Mouse (Mus musculus): ENCODE data around the gene Slc35a3. TPM values are rescaled to one million over a fixed set of nuclear protein-coding genes. Genes with fewer than 3 reads are reported as not detected.
A peak's percentile ranks its signal among the peaks of the same experiment; 100 is the strongest.
"Not testable (repeated sequence)": the region's sequence is repeated elsewhere in the genome, so short reads cannot be mapped to it uniquely, and the experiment has no call there.

Slc35a3 gene
- polyA plus RNA-seq, 1 experiment = 17.1 TPM

DNA sequence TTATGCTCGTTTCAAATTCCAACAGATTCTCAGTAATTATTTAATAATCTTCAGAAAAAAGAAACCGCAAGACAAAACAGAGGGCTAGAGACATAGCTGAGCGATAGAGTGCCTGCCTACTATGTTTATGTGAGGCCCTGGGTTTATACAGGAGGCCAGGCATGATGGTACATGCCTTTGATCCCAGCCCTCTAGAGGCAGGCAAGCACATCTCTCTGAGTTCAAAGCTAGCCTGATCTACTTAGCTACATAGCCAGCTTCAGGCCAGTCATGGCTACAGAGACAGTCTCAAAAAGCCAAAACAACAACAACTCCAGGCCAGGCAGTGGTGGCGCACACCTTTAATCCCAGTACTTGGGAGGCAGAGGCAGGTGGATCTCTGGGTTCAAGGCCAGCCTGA lies 11.0 kb downstream of the Slc35a3 start:
- no peak for DNase-seq (ENCODE audit: low spot score)

DNA sequence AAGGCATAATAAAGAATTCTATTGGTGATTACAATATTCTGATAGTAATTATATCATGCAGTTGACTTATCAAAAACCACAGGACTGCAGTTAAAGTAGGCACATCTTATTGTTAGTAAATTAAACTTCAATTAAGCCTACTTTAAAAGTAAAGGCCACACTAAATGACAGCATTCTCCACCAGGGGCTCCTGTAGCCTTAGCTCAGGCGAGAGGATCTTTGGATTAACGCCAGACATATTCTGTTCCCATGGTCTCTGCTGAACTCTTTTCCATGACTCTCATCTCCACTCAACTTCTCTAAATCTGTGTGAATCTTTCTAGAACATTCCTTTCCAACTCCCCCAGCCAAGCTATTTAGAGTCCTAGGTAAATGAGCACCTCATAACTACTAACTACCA lies 13.8 kb downstream of the Slc35a3 start:
- no peak for DNase-seq (ENCODE audit: low spot score)

DNA sequence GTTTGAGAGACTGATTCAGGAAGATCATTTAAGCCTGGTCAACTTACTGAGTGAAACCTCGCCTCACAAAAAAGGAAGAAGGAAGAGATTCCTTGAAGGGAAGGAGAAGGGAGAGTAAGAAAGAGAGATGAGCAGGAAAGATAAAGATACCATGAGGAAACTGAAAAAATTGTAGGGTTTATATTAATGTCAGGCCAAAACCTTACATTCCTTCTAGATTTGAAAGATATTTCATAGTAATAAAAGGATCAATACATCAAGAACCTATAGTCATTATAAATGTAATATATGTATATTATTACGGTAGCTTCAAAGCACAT lies 17.0 kb downstream of the Slc35a3 start:
- DNase-seq (ENCODE audit: low spot score) = no peak

DNA sequence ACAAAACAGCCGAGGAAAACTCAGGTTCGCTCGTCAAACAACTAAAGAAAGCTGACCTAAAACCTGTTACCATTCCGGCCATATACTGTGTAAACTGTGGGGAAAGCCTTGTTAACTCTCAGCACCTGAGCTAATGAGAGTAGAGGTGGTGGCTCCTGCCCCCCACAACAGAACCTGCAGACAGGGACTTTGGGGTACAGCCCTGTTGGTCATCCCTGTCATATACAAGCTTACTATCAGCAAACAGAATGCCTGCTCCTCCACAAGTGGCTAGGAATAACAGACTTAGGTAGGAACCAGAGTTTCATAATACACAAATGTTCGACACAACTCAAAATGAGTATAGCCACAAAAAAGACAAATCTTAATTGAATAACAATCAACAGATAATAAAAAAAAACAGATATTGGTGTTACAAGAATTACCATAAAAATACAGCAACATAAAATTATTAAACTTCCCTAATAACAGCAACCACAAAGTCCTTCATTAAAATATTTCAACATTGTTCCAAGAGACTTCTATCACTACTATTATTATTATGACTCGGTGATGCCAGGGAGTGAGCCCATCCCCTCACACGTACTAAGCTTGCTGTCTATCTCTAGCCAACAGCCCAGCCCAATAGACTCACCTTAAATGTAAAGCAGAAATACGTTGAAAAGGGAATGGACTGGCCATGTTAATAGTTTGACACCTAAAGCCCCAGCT lies 17.5 kb downstream of the Slc35a3 start:
- DNase-seq (ENCODE audit: low spot score) = no peak

DNA sequence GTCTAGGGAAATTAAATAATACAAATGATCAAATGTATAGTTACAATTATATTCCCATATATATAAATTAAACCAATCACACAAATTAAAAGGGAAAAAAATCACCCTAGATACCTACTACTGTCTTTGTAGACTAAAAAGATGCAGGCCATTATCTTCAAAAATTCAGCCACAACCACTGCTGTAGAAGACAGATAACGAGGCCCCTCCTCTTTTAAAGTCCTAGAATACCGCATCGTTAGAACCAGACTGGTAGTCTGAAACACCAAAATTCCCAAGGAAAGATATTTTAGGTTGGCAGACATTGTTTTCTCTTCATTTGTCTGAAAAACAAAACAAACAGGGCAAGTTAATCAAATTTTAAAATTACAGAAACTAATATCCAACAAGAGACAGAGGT lies 18.3 kb downstream of the Slc35a3 start:
- no peak for DNase-seq (ENCODE audit: low spot score)

DNA sequence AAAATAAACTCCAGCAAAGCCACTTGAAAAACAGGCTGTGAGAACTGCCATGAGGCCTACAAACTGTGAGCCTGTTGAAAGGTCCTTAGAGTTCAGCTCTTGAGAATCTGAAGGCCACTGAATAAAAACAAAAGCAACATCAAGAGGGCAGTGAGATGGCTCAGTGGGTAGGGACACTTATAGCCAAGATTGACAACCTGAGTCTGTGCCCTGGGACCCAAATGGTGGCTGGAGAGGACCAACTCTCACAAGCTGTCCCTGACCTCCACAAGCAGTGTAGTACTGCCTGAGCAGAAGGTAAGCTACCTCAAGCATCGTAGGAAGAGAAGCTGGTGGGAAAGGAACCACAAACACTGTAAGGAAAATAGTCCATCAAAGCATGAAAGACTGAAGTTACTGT lies 31.5 kb downstream of the Slc35a3 start, which contains the start of gene Gm43191:
TSS of gene Gm43191 (minus strand) at position 101 of the 400 bp plus-strand sequence.
- no peak for DNase-seq (ENCODE audit: low spot score)

DNA sequence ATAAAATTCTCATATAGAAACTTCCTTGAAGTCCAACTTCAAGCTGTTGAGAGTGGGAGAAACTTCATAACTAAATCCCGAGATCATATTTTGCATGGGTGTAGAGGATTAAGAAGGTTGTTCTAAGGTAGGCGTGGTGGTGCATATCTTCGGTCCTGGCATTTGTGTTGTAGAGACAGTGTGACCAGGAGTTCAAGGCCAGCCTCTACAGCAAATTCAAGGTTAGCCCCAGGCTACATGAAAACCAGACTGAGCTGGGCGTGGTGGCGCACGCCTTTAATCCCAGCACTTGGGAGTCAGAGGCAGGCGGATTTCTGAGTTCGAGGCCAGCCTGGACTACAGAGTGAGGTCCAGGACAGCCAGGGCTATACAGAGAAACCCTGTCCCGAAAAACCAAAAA lies 48.4 kb downstream of the Slc35a3 start:
- DNase-seq (ENCODE audit: low spot score) = not testable (repeated sequence)

DNA sequence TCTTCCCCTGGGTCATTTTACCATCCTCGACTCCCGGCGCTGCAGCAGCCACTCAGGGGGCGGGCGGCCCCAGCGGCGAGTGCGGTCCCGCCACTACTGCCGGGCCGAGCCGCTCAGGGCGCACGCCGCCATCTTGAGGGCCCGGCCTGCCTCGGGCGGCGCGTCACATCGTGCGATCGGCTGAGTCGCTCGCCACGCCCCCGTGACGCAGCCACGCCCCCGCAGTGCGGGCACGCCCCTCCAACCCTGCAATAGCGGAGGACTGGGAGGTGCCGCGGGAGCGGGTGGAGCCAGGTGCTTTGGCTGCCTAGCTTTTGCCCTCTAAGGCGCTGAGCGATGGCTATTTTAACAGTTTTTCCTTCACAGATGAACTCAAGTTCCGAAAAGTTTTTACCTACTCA lies 50.2 kb downstream of the Slc35a3 start, which contains the start of gene Mfsd14a:
TSS of gene Mfsd14a (minus strand) at position 215 of the 401 bp plus-strand sequence.
- peak; percentile 96 for DNase-seq (ENCODE audit: low spot score)

DNA sequence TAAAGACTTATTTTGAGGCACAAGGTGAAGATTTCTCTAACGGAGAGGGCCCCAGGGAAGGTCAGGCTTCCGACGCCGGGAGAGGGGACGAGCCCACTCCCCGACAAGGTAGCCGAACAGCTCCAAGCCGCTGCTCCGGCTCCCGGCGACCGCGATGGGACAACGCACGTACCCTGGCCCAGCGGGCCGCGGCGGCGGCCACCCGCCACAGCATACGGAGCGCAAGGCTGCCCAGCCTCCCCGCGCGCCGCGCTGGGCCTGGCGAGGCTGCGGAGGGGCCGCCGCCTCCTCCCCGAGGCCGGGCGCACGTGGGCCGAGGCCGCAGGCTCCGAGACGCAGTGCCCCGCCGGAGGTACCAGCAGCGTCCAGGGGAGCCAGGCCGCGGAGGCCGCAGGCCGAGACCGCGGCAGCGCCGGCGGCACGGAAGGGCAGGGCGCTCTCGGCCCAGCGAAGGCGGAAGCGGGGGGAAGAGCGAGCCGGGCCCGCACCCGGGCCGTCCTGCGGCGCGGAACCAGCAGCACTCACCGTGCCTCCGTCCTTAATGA lies 50.7 kb downstream of the Slc35a3 start:
- no peak for DNase-seq (ENCODE audit: low spot score)

DNA sequence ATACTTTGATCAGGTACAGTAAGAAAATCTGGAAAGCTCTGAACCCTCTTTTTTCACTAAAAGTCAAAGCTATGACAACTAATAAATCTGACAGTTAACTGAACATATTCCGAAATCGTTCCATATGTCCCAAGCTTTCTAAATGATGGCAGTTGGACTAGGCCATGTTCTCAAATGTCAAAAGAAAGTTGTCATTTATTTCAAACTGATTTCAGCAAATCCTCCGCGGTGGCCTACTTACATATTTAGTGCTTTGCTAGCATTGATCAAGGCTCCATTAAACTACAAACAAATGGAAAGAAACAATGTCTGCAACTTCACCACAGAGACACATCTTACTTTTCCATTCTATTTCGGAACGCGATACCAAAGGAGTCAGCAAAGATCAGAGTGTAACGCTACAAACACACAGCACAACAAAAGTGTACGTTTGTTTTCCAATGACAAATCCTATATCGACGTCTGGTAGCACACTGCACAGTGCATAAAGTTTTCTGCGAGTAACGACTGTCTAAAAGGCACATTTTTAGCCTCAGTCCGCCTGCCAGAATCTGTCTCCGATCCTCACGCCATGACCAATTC lies 51.3 kb downstream of the Slc35a3 start:
- no peak for DNase-seq (ENCODE audit: low spot score)

DNA sequence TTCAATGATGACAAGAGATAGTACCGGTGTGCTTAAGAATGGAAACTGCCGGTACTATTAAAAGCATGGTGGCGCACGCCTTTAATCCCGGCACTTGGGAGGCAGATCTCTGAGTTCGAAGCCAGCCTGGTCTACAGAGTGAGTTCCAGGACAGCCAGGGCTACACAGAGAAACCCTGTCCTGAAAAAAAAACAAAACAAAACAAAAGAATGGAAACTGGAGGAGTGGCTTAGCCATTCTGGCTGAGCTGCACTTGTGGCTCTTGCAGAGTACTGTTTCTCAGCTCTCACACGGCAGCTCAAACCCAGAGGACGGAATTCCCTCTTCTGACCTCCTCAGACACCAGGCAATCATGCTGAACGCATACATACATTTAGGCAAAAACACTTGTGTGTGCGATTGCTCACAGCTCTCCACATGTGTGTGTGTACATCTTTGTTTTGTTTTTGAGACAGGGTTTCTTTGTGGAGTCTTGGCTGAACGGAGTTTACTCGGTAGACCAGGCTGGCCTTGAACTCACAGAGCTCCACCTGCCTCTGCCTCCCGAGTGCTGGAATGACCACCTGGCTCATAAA lies 52.7 kb downstream of the Slc35a3 start:
- DNase-seq (ENCODE audit: low spot score) = no peak

DNA sequence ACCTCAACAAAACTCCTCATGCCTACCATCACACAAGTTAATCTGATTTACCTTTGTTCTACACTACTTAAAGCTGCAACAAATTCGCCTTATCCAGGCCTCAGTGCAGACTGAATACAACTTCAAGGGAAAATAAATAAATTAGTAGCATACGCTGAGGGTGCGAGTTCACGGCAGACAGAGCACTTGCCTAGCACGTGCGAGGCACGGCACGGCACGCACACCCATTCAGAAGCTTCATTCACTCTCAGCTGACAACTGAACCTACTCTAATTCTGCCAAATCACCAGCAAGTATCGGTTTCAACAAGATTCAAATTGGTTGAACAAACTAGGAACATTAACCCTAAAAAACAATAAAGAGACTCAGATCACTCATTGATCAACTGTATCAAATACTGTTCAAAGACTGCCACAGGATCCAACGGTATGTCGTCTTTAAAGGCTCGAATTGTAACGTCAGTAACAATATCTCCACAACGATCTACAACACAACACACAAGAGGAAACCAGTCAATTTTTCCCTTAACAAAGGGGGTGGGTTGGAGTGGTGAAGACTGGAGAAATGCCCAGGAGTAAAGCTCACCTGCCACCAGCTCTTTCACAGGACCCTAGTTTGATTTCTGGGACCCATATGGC lies 53.6 kb downstream of the Slc35a3 start:
- DNase-seq (ENCODE audit: low spot score) = no peak

DNA sequence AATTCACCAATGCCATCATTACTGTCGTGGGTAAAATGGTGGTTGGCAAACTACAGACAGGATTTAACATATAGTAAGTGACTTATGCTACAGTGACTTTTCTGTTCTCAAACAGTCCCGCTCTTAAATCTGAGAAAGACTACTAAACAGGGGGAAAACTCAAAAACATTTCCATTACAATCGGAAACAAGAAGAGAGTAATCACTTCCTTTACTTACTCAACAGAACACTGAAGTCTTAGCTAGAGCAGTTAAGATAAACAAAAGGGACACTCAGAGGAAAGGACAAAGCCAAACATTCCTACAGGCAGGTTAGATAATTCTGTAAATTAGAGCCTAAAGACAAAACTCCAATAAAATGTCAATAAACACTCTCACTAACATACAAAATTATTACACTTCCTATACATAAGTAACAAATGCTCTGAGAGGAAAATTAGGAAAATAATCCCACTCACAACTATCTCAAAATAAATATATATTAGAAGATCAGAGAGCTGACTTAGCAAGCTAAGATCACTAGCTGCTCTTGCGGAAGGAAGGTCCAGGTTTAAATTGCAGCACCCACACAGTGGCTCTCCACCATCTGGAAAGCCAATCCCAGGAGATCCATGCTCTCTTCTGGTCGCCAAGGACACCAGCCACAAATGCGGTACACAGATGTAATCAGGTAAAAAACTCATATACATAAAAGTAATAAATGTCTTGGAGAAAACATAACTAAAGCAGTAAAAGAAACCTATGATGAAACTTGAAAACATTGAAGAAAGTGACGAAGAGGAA lies 56.3 kb downstream of the Slc35a3 start:
- no peak for DNase-seq (ENCODE audit: low spot score)

DNA sequence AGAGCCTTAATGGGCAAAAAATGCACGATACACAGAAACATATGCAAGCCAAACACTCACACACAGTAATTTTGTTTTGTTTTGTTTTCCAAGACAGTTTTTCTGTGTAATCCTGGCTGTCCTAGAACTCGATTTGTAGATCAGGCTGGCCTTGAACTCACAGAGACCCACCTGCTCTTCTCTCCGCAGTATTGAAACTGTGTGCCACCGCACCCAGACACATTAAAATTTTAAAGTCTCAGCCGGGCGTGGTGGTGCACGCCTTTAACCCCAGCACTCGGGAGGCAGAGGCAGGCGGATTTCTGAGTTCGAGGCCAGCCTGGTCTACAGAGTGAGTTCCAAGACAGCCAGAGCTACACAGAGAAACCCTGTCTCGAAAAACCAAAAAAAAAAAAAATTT lies 58.6 kb downstream of the Slc35a3 start:
- not testable (repeated sequence) for DNase-seq (ENCODE audit: low spot score)

DNA sequence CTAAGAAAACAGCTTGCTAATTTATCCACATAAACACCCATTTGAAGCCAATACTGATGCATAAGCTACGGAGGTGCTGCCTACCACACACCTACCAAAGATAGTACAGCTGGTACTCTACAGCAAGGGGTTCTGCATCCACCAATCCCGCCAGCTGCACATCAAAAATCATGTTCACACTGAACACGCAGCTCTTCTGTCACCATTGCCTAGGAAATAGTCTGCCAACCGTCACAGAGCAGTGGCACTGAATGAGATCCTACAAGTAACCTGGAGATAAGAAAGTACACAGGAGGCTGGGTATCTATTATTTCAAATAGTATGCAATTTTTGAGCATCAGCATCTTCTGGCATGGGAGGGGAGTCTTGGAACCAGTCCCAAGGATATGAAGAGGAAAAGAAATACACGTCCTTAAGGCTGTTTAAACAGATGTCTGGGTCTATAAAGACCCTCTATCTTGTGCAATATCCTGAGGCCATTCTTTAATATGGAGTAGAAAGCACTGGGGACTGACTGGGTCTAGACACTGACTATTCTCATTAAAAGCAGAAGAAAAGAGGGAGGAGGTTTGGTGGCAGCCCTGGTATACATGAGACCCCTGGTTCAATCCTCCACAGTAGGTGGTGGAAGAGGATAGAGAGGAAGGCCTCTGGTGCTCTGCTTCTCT lies 59.2 kb downstream of the Slc35a3 start:
- DNase-seq (ENCODE audit: low spot score) = no peak

DNA sequence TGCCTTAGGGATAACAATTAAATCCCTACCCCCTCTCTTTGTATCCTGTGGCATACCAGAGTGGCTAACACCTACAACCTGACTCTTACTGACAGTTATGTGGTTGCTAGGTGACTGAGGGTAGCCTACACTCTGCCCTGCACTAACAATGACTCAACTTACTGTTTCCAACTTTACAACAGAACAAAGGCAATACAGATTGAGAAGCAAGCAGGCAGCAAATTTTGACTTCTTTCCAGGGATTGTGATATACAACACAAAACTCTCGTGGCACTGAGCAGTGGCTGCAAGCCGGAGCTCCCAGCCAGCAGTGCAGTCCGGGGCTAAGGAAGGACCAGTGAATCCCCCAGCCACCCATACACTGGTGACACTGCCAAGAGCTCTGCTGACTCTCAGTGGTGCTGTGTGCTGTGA lies 60.6 kb downstream of the Slc35a3 start:
- no peak for DNase-seq (ENCODE audit: low spot score)

DNA sequence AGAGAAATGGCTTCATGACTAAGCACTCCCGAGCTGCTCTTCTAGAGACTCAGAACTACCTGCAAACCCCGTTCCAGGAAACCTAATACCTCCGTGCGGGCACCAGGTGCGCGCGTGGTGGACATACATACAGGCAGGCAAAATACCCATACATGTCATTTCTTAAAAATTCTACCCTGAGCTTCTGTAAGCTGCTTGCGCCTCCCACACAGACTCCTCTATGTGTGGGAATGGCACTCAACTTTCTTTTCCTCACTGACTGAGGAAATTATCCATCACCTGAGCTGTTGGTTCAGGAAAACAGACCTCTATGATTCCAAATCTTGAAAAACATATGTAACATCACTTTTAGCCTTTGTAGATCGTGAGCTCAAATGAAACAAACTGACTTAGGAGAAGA lies 61.9 kb downstream of the Slc35a3 start:
- no peak for DNase-seq (ENCODE audit: low spot score)

DNA sequence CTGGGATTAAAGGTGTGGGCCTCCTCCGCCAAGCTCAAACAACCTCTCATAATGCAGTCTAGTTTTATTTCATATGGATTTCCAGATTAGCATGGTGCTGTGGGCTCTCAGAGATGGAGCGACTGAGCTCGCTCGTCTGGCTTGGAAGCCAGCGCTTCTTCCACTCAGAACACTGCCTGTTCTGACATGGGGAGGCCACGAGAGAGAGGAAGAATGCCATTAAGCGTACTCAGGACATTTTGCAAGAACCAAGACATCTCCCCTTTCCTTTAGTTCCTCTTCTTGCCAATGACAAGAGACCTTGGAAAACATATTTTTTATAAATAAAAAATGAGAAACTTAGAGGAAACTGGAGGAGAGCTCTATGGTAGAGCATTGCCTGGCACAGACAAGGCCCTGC lies 63.8 kb downstream of the Slc35a3 start:
- no peak for DNase-seq (ENCODE audit: low spot score)

DNA sequence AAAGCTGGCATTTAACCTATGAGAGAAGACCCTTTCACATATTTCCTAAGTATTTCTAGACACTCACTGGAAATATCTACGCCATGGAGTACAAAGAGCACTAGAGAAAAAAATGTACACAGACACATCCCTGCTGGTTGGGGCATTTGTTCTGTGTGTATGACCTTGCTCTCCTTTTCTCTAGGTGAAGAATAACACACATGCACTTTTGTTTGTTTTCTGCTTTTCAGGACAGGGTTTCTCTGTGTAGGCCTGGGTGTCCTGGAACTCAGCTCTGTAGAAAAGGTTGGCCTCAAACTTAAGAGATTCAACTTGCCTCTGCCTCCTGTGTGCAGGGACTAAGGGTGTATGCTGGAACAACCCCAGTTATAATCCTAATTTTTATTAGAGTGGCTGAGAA lies 66.2 kb downstream of the Slc35a3 start:
- no peak for DNase-seq (ENCODE audit: low spot score)

DNA sequence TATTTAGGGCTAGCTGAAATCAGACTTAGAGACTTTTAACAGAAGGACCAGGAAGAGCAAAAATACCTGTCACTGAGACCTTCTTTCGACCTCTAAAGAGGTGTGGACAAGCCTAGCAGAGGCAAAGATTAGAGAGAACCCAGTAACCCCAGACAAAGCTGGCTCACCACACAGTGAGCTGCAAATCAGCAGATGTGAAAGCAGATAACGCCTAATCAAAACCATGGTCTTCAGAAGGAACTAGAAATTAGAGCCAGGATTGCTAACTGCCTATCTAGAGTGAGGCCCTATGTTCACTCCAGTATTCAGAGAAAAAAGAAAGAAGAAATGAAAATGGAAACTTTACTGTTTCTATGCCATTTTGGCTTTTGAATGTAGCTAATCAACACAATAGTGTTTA lies 70.3 kb downstream of the Slc35a3 start:
- DNase-seq (ENCODE audit: low spot score) = no peak

DNA sequence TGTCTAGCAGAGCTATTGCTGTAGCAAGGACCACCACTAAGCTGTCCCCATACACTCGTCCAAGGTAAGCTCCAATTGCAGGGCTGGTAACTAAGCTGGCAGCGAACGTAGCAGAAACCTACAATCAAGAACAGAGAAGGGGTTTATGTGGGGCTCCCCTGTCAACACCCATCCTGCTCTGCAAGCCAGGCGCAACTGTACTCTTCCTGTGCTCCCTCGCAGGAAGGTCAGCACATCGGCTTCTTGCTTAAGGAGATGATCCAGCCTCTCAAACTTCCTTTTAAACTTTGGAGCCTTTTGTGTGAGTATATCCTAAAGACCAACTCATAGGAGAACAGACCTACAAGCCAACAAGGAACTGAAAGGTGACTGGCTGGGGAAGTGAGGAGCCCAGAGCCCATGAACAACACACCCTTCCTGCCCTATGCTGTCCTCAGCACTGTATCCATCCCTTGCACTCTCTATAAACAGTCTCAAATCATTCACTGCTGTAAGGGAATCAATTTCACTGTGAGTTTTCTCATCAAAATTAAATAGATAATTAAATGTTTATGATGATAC lies 70.7 kb downstream of the Slc35a3 start:
- no peak for DNase-seq (ENCODE audit: low spot score)
